Mouse (Mus musculus): ENCODE data around the gene Olfr1204. TPM values are rescaled to one million over a fixed set of nuclear protein-coding genes. Genes with fewer than 3 reads are reported as not detected.

Olfr1204 gene
- not detected in 2 replicates for polyA plus RNA-seq (2015; fragmentation: Nextera tagmentation; extraction: Ambion mirVana)

- H3K9ac ChIP-seq (replicated peaks; ENCODE audit: low read length) = no peak within 1 kb of the TSS
- no peak within 1 kb of the TSS for H3K27ac ChIP-seq (ENCODE audit: low read length)
- WGBS = 93% methylated on average over 1 of the region's 1 CpGs
- no peaks in the 10 kb centered on the region for H3K4me1 ChIP-seq (ENCODE audit: insufficient read depth, low read length)
- H3K4me2 ChIP-seq (replicated peaks; ENCODE audit: low read depth, low read length) = no peak within 1 kb of the TSS
- H3K36me3 ChIP-seq (ENCODE audit: insufficient read depth, low read length) = no peaks in the 10 kb centered on the region
- no peaks in the 10 kb centered on the region for H3K27me3 ChIP-seq (ENCODE audit: insufficient read depth, low read length)
- ATAC-seq (ENCODE audit: low FRiP score, low TSS enrichment) = no peak
- H3K4me3 ChIP-seq (ENCODE audit: low read length) = no peak within 1 kb of the TSS
- no peaks in the 10 kb centered on the region; the same call in 1 of the 2 replicates for H3K9me3 ChIP-seq (ENCODE audit: low read length)
Observed at GRCm38 (mm10) chr2:88848992-88849391, at the start of gene Olfr1204. Olfr1204 (plus strand) TSS chr2:88849292.

- Histone ChIP-seq H3K4me1 (ENCODE audit: insufficient read depth, low read length) (no peaks in the 10 kb centered on the region), H3K9ac (replicated peaks; ENCODE audit: low read length) (no peak within 1 kb of the TSS), H3K4me3 (ENCODE audit: low read length) (no peak within 1 kb of the TSS), H3K27me3 (ENCODE audit: insufficient read depth, low read length) (no peaks in the 10 kb centered on the region), H3K9me3 (ENCODE audit: low read length) (no peaks in the 10 kb centered on the region), H3K4me2 (replicated peaks; ENCODE audit: low read depth, low read length) (no peak within 1 kb of the TSS), H3K36me3 (ENCODE audit: insufficient read depth, low read length) (no peaks in the 10 kb centered on the region), H3K27ac (ENCODE audit: low read length) (no peak within 1 kb of the TSS)
- no peak for ATAC-seq (ENCODE audit: low FRiP score, low TSS enrichment)
- 85% methylated on average over 1 of the region's 1 CpGs for WGBS
Observed at GRCm38 (mm10) chr2:88814196-88814595, 34.9 kb upstream of the Olfr1204 start, which contains the start of gene Olfr1202. Olfr1202 (plus strand) TSS chr2:88814496.

DNA sequence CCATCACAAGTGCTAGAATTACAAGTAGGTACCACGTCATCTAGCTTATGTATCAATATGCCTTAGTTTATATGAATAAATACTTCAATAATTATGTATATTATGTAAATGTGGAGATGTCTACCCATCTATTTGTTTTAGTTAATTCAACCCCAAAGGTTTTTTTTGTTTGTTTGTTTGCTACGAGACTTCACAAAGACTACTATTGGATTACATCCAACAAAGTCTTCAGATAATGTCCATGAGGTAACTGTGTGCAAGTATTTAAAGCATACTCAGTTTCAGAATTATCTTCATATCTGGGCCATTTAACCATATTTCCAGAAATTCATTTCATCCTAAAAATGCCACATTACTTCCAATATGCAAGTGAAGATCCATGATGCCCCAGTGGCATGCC lies 19.7 kb upstream of the Olfr1204 start, which contains the start of gene Olfr1205:
TSS of gene Olfr1205 (plus strand) at position 301 of the 400 bp plus-strand sequence.
- H3K9me3 ChIP-seq (ENCODE audit: low read length) = no peaks in the 10 kb centered on the region
- H3K27ac ChIP-seq (ENCODE audit: low read length) = no peak within 1 kb of the TSS
- no peaks in the 10 kb centered on the region for H3K36me3 ChIP-seq (ENCODE audit: insufficient read depth, low read length)
- no peak for ATAC-seq (ENCODE audit: low FRiP score, low TSS enrichment)
- H3K4me2 ChIP-seq (replicated peaks; ENCODE audit: low read depth, low read length) = no peak within 1 kb of the TSS
- no peaks in the 10 kb centered on the region for H3K27me3 ChIP-seq (ENCODE audit: insufficient read depth, low read length)
- no peak within 1 kb of the TSS for H3K4me3 ChIP-seq (ENCODE audit: low read length)
- H3K4me1 ChIP-seq (ENCODE audit: insufficient read depth, low read length) = no peaks in the 10 kb centered on the region
- no peak within 1 kb of the TSS for H3K9ac ChIP-seq (replicated peaks; ENCODE audit: low read length)
- WGBS = 87% methylated on average over 2 of the region's 2 CpGs

DNA sequence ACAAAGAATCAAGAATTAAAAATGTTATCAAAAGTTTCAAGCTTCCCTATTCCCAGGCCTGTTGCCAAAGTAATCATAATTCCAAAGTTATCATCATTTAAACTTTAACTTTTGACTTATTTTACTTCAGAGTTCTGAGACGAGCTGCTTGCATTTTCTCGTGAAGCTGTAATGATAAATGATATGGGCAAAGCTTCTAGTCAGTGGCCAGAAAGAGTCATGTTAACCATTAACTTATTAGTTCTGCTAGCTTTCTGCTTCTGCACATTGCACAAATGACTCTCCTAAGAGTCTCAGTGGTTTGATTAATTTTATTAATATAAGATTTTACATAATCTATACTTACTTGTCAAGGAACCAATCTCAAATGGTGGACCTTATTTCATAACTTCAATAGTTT lies 10.6 kb upstream of the Olfr1204 start:
- H3K27me3 ChIP-seq (ENCODE audit: insufficient read depth, low read length) = no peaks in the 10 kb centered on the region
- H3K4me2 ChIP-seq (replicated peaks; ENCODE audit: low read depth, low read length) = no peak overlapping the region
- 48% methylated on average over 2 of the region's 2 CpGs for WGBS
- H3K9ac ChIP-seq (replicated peaks; ENCODE audit: low read length) = no peak overlapping the region
- no peak for ATAC-seq (ENCODE audit: low FRiP score, low TSS enrichment)
- H3K36me3 ChIP-seq (ENCODE audit: insufficient read depth, low read length) = no peaks in the 10 kb centered on the region
- 0 out of 2 replicates have a peak, but pooled peaks cover 2% of the 10 kb centered on the region for H3K9me3 ChIP-seq (ENCODE audit: low read length)
- H3K4me3 ChIP-seq (ENCODE audit: low read length) = no peak overlapping the region
- no peak overlapping the region for H3K27ac ChIP-seq (ENCODE audit: low read length)
- no peaks in the 10 kb centered on the region for H3K4me1 ChIP-seq (ENCODE audit: insufficient read depth, low read length)

- no peak for ATAC-seq (ENCODE audit: low FRiP score, low TSS enrichment)
- WGBS = 91% methylated on average over 2 of the region's 2 CpGs
- no peaks in the 10 kb centered on the region for H3K27me3 ChIP-seq (ENCODE audit: insufficient read depth, low read length)
- H3K27ac ChIP-seq (ENCODE audit: low read length) = no peak within 1 kb of the TSS
- no peak within 1 kb of the TSS for H3K4me2 ChIP-seq (replicated peaks; ENCODE audit: low read depth, low read length)
- no peak within 1 kb of the TSS for H3K9ac ChIP-seq (replicated peaks; ENCODE audit: low read length)
- no peaks in the 10 kb centered on the region for H3K4me1 ChIP-seq (ENCODE audit: insufficient read depth, low read length)
- no peaks in the 10 kb centered on the region for H3K36me3 ChIP-seq (ENCODE audit: insufficient read depth, low read length)
- no peaks in the 10 kb centered on the region for H3K9me3 ChIP-seq (ENCODE audit: low read length)
- no peak within 1 kb of the TSS for H3K4me3 ChIP-seq (ENCODE audit: low read length)
Observed at GRCm38 (mm10) chr2:88862931-88863330, 13.8 kb downstream of the Olfr1204 start, which contains the start of gene Olfr1206. Olfr1206 (plus strand) TSS chr2:88863231.

- Histone ChIP-seq H3K27me3 (ENCODE audit: insufficient read depth, low read length) (no peaks in the 10 kb centered on the region), H3K36me3 (ENCODE audit: insufficient read depth, low read length) (no peaks in the 10 kb centered on the region), H3K4me1 (ENCODE audit: insufficient read depth, low read length) (no peaks in the 10 kb centered on the region), H3K27ac (ENCODE audit: low read length) (no peak within 1 kb of the TSS), H3K4me2 (replicated peaks; ENCODE audit: low read depth, low read length) (no peak within 1 kb of the TSS), H3K9ac (replicated peaks; ENCODE audit: low read length) (no peak within 1 kb of the TSS), H3K9me3 (ENCODE audit: low read length) (no peaks in the 10 kb centered on the region), H3K4me3 (ENCODE audit: low read length) (no peak within 1 kb of the TSS)
- ATAC-seq (ENCODE audit: low FRiP score, low TSS enrichment) = no peak
Observed at GRCm38 (mm10) chr2:88902211-88902610, 53.1 kb downstream of the Olfr1204 start, which contains the start of gene Olfr1208. Olfr1208 (minus strand) TSS chr2:88902311.

Other genes starting within 250 kb of the Olfr1204 start
- gene Olfr1191-ps1, start 208.8 kb upstream of the Olfr1204 start, polyA plus RNA-seq (2015; fragmentation: Nextera tagmentation; extraction: Ambion mirVana) = not detected in 2 replicates
- gene Olfr1192-ps1, start 200.8 kb upstream of the Olfr1204 start, polyA plus RNA-seq (2015; fragmentation: Nextera tagmentation; extraction: Ambion mirVana) = not detected in 2 replicates
- not detected in 2 replicates for gene Olfr1193, start 173.7 kb upstream of the Olfr1204 start, polyA plus RNA-seq (2015; fragmentation: Nextera tagmentation; extraction: Ambion mirVana)
- gene Olfr1195, start 160.1 kb upstream of the Olfr1204 start, polyA plus RNA-seq (2015; fragmentation: Nextera tagmentation; extraction: Ambion mirVana) = not detected in 2 replicates
- not detected in 2 replicates for gene Olfr1196, start 144.7 kb upstream of the Olfr1204 start, polyA plus RNA-seq (2015; fragmentation: Nextera tagmentation; extraction: Ambion mirVana)
- not detected in 2 replicates for gene Olfr1197, start 116.9 kb upstream of the Olfr1204 start, polyA plus RNA-seq (2015; fragmentation: Nextera tagmentation; extraction: Ambion mirVana)
- not detected in 2 replicates for gene Olfr1198, start 97.9 kb upstream of the Olfr1204 start, polyA plus RNA-seq (2015; fragmentation: Nextera tagmentation; extraction: Ambion mirVana)
- gene Olfr1199, start 88.8 kb upstream of the Olfr1204 start, polyA plus RNA-seq (2015; fragmentation: Nextera tagmentation; extraction: Ambion mirVana) = not detected in 2 replicates
- not detected in 2 replicates for gene Olfr1200, start 78.8 kb upstream of the Olfr1204 start, polyA plus RNA-seq (2015; fragmentation: Nextera tagmentation; extraction: Ambion mirVana)
- gene Olfr1201, start 56.3 kb upstream of the Olfr1204 start, polyA plus RNA-seq (2015; fragmentation: Nextera tagmentation; extraction: Ambion mirVana) = not detected in 2 replicates
- gene Olfr1202, start 34.8 kb upstream of the Olfr1204 start, polyA plus RNA-seq (2015; fragmentation: Nextera tagmentation; extraction: Ambion mirVana) = not detected in 2 replicates
- not detected in 2 replicates for gene Olfr1205, start 19.6 kb upstream of the Olfr1204 start, polyA plus RNA-seq (2015; fragmentation: Nextera tagmentation; extraction: Ambion mirVana)
- not detected in 2 replicates for gene Olfr1206, start 13.9 kb downstream of the Olfr1204 start, polyA plus RNA-seq (2015; fragmentation: Nextera tagmentation; extraction: Ambion mirVana)
- not detected in 2 replicates for gene Olfr1208, start 53.0 kb downstream of the Olfr1204 start, polyA plus RNA-seq (2015; fragmentation: Nextera tagmentation; extraction: Ambion mirVana)
- not detected in 2 replicates for gene Olfr1209, start 65.9 kb downstream of the Olfr1204 start, polyA plus RNA-seq (2015; fragmentation: Nextera tagmentation; extraction: Ambion mirVana)
- gene Olfr1211, start 88.8 kb downstream of the Olfr1204 start, polyA plus RNA-seq (2015; fragmentation: Nextera tagmentation; extraction: Ambion mirVana) = not detected in 2 replicates
- gene Olfr1212, start 104.7 kb downstream of the Olfr1204 start, polyA plus RNA-seq (2015; fragmentation: Nextera tagmentation; extraction: Ambion mirVana) = not detected in 2 replicates
- gene Gm13762, start 131.0 kb downstream of the Olfr1204 start, polyA plus RNA-seq (2015; fragmentation: Nextera tagmentation; extraction: Ambion mirVana) = not detected in 2 replicates
- not detected in 2 replicates for gene Olfr1214, start 143.4 kb downstream of the Olfr1204 start, polyA plus RNA-seq (2015; fragmentation: Nextera tagmentation; extraction: Ambion mirVana)
- gene Olfr1215, start 157.7 kb downstream of the Olfr1204 start, polyA plus RNA-seq (2015; fragmentation: Nextera tagmentation; extraction: Ambion mirVana) = not detected in 2 replicates
- gene Olfr1216, start 169.0 kb downstream of the Olfr1204 start, polyA plus RNA-seq (2015; fragmentation: Nextera tagmentation; extraction: Ambion mirVana) = not detected in 2 replicates
- gene Olfr1217, start 182.8 kb downstream of the Olfr1204 start, polyA plus RNA-seq (2015; fragmentation: Nextera tagmentation; extraction: Ambion mirVana) = not detected in 2 replicates
- gene Olfr1218, start 211.9 kb downstream of the Olfr1204 start, polyA plus RNA-seq (2015; fragmentation: Nextera tagmentation; extraction: Ambion mirVana) = not detected in 2 replicates
- gene Olfr1219, start 234.2 kb downstream of the Olfr1204 start, polyA plus RNA-seq (2015; fragmentation: Nextera tagmentation; extraction: Ambion mirVana) = not detected in 2 replicates

Measured in kidney, embryonic 16.5 days (tissue).